Mouse (Mus musculus) lung, embryonic 16.5 days (tissue): ENCODE data around the gene Whrn. TPM values are rescaled to one million over a fixed set of nuclear protein-coding genes. Genes with fewer than 3 reads are reported as not detected.

ENCODE experiments used
- ATAC-seq: fragments of 200-750 bp; cut with Nextera tagmentation; 2 replicates; pipeline ENCODE4 v1.8.0; 2017; ENCODE audit warnings: low read depth, mild to moderate bottlenecking, moderate library complexity
- H3K27ac ChIP-seq: fragments of 300-500 bp; sonication (generic); 2 replicates; pipeline ENCODE4 v1.5.1; 2014; ENCODE audit warnings: mild to moderate bottlenecking, control low read depth, low read length
- H3K27me3 ChIP-seq: fragments of 300-500 bp; sonication (generic); 2 replicates; pipeline ENCODE4 v1.6.1; 2014; ENCODE audit warnings: low read depth, low read length, mixed read lengths; ENCODE audit not compliant: control insufficient read depth, insufficient read depth
- H3K36me3 ChIP-seq: fragments of 300-500 bp; sonication (generic); 2 replicates; pipeline ENCODE4 v1.6.1; 2014; ENCODE audit warnings: low read length; ENCODE audit not compliant: control insufficient read depth, insufficient read depth
- H3K4me1 ChIP-seq: fragments of 300-500 bp; sonication (generic); replicated peaks from 2 replicates; pipeline ENCODE4 v1.6.1; 2014; ENCODE audit warnings: low read length, mixed read lengths; ENCODE audit not compliant: control insufficient read depth, insufficient read depth
- H3K4me2 ChIP-seq: fragments of 300-500 bp; sonication (generic); 2 replicates; pipeline ENCODE4 v1.6.1; 2014; ENCODE audit warnings: low read depth, low read length, control low read depth
- H3K4me3 ChIP-seq: fragments of 300-500 bp; sonication (generic); 2 replicates; pipeline ENCODE4 v1.5.1; 2014; ENCODE audit warnings: mild to moderate bottlenecking, low read length, control low read depth
- H3K9ac ChIP-seq: fragments of 300-500 bp; sonication (generic); 2 replicates; pipeline ENCODE4 v1.6.1; 2014; ENCODE audit warnings: low read length, control low read depth
- H3K9me3 ChIP-seq: fragments of 300-500 bp; sonication (generic); 2 replicates; pipeline ENCODE4 v1.6.1; 2016; ENCODE audit warnings: low read length; ENCODE audit not compliant: control insufficient read depth
- WGBS: fragments of 180-500 bp; shearing (Covaris S2); extraction: QIAGEN DNeasy Blood & Tissue Kit; methylation state at CpG from one replicate; pipeline ENCODE4 v1.1.7; 2014; 5-methylcytosine and 5-hydroxymethylcytosine counted together
- polyA plus RNA-seq: library from polyadenylated mRNA; unstranded; fragments of >200 nt; fragmentation: Nextera tagmentation; extraction: Ambion mirVana; gene quantifications from 2 replicates; pipeline ENCODE4 v1.2.1, GENCODE M21; 2015

Whrn gene
- polyA plus RNA-seq, 1 experiment from 2014 or later: 2.6 TPM

DNA sequence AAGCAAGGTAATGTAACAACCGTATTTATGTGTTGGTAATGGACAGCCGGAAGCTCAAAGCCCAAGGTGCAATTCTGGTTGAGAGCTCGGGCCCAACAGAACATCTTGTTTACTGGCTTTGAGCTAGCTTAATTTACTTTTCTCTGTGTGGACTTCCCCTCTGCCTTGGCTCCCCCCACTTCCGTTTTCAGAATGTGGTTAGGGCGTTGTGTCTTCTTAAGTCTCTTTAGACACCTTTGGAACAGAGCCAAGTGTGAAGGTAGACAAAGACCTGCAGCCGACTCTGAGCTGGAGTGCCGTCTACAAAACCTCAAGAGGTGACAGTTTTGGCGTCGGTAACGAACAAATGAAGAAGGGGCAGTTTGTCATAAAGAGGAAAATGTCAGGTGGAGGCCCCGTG lies 110.0 kb downstream of the Whrn start:
- Histone ChIP-seq H3K9me3 (no peaks in the 10 kb centered on the region), H3K4me2 (no peak overlapping the region), H3K4me3 (no peak overlapping the region), H3K4me1 (no peaks in the 10 kb centered on the region), H3K27ac (no peak overlapping the region), H3K36me3 (peaks cover 21% of the 10 kb centered on the region), H3K27me3 (no peaks in the 10 kb centered on the region), H3K9ac (no peak overlapping the region)
- ATAC-seq: no peak
- 53% methylated on average over 11 of the region's 11 CpGs for WGBS

DNA sequence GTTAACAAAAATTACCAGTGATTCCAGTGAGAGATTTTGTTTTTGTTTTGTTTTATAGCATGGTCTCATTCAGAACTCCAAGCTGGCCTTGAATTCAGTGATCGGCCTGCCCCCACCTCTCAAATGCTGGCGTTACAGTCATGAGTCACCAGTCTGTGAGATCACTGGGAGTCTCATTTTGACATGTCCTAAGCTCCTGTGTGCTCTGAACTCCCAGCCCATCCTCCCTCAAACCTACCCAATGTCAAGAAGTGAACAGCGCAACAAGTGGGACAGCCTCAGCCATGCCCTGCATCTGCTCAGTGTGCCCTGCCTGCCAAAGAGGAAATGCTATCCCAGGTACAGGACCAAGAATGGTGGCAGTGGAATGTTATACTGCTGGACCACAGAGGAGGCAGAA lies 110.5 kb downstream of the Whrn start:
- Histone ChIP-seq H3K27ac (no peak overlapping the region), H3K36me3 (peaks cover 24% of the 10 kb centered on the region), H3K4me1 (no peaks in the 10 kb centered on the region), H3K9ac (no peak overlapping the region), H3K4me2 (no peak overlapping the region), H3K9me3 (no peaks in the 10 kb centered on the region), H3K4me3 (no peak overlapping the region), H3K27me3 (no peaks in the 10 kb centered on the region)
- ATAC-seq: no peak
- WGBS: 89% methylated on average over 3 of the region's 3 CpGs

DNA sequence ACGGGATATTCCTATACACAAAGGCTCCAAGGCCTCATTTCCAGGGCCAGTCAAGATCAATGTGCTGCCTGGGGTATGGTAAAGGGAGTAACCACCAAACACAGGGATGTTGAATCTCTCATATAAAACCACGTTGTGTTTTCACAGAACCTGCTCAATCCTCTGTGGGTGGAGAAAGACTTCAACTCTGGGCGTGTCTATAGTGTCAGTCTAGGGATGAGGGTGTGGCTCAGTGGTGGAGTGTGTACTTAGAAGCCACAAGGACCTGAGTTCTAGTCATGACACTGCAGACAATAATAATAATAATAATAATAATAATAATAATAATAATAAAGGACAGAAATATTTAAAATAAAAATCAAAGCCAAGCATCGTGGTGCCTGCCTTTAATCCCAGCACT lies 111.5 kb downstream of the Whrn start:
- H3K36me3 ChIP-seq: peaks cover 33% of the 10 kb centered on the region
- no peaks in the 10 kb centered on the region for H3K4me1 ChIP-seq
- no peak for ATAC-seq
- no peak overlapping the region for H3K4me3 ChIP-seq
- 90% methylated on average over 4 of the region's 4 CpGs for WGBS
- H3K9ac ChIP-seq: no peak overlapping the region
- H3K27me3 ChIP-seq: no peaks in the 10 kb centered on the region
- no peaks in the 10 kb centered on the region for H3K9me3 ChIP-seq
- no peak overlapping the region for H3K27ac ChIP-seq
- no peak overlapping the region for H3K4me2 ChIP-seq

DNA sequence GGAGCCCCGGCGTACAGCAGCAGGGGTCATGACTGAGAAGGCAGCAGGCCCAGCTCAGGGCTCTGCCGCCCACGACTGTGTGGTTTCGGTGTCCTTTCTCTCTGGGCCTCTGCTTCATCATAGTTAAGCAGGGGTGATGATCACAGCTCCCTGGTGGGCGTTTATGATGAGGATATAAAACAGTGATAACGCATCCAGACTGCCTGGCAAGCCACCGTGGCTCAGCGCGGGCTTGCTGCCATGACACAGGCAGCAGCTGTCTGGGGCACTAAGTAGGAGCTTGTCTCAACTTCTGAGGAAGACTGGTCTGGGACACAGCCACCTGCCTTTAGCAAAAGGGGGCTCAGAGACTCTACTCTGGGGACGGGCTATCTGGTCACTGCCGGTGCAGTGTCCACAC lies 112.3 kb downstream of the Whrn start:
- no peak overlapping the region for H3K4me2 ChIP-seq
- peaks cover 36% of the 10 kb centered on the region for H3K36me3 ChIP-seq
- no peaks in the 10 kb centered on the region for H3K27me3 ChIP-seq
- WGBS: 80% methylated on average over 12 of the region's 12 CpGs
- H3K9ac ChIP-seq: no peak overlapping the region
- no peak overlapping the region for H3K4me3 ChIP-seq
- no peak for ATAC-seq
- no peaks in the 10 kb centered on the region for H3K9me3 ChIP-seq
- no peaks in the 10 kb centered on the region for H3K4me1 ChIP-seq
- no peak overlapping the region for H3K27ac ChIP-seq

DNA sequence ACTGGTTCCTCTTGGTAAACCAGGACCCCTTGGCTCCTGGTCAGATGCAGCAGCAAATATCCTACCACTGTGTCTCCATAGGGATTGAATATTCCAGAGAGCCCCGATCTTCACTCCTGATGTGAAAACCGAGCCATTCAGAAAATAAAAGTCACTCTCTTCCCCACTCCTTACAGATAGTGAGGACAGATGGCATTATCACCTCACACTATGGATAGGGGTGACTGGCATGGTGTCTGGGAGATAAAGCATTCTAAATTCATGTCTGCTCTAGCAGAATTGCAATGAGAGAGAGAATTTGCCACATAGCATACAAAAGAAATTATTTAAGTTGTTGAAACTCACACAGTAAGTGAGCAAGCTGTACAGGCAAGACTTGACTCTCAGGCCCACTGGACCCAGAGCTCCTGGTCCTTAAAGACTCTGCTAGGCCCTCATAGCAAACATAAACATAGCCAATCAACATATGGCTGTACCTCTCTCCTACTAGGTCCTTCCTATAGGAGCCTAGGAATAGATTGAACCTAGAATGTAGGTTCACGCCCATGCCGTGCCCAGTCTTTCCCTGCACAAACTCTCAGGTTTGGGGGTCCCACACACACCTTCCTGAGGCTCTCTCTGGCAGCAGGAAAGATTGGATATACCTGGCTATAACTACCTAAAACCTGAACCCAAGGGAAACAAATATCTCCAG lies 113.0 kb downstream of the Whrn start:
- no peaks in the 10 kb centered on the region for H3K9me3 ChIP-seq
- H3K36me3 ChIP-seq: peaks cover 36% of the 10 kb centered on the region
- WGBS: 93% methylated on average over 4 of the region's 4 CpGs
- no peak overlapping the region for H3K4me3 ChIP-seq
- H3K4me2 ChIP-seq: no peak overlapping the region
- no peak for ATAC-seq
- H3K4me1 ChIP-seq: no peaks in the 10 kb centered on the region
- H3K27me3 ChIP-seq: no peaks in the 10 kb centered on the region
- H3K27ac ChIP-seq: no peak overlapping the region
- no peak overlapping the region for H3K9ac ChIP-seq

DNA sequence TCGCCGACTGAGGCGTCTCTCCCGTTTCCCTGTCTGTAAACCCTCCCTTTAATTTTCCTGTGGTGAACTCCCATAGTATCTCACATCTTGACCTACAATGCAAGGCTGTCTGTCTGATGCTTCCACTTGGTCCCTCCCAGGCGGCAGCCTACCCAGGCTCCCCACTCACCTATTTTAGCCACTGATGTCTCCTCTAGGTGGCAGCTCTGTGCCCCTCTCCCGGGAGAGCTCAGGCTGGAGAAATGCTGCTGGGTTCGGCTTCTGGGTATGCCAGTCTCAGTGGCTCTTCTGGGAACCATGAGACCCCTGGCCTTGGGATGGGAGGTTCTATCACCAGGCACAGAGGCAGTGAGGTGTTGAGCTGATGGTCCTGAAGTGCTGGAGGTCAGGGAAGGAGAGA lies 118.3 kb downstream of the Whrn start:
- no peak overlapping the region for H3K9ac ChIP-seq
- 67% methylated on average over 7 of the region's 7 CpGs for WGBS
- peaks cover 58% of the 10 kb centered on the region for H3K36me3 ChIP-seq
- H3K4me3 ChIP-seq: no peak overlapping the region
- H3K4me1 ChIP-seq: no peaks in the 10 kb centered on the region
- H3K27ac ChIP-seq: no peak overlapping the region
- ATAC-seq: no peak
- H3K9me3 ChIP-seq: no peaks in the 10 kb centered on the region
- H3K4me2 ChIP-seq: no peak overlapping the region
- H3K27me3 ChIP-seq: no peaks in the 10 kb centered on the region

DNA sequence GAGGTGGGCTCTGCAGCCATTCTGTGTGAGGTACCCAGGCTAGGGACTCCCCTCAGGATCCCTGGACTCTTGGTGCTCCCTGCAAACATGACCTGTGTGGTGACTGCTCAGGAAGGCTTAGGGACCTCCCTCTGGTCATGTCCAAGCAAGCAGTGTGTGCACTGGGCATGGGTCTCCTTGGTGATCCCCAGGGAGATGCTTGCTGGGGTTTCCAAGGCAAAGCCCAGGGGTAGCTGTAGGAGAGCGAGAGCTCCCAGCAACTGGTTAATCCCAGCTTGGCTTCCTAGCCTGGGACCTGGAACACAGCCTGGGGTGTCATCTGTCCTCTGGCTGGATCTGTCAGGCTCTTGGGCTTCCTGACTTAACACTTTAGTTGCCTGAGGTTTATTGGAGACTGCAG lies 120.4 kb downstream of the Whrn start:
- 50% methylated on average over 1 of the region's 1 CpGs for WGBS
- Histone ChIP-seq H3K36me3 (peaks cover 48% of the 10 kb centered on the region), H3K4me2 (no peak overlapping the region), H3K9ac (0 out of 2 replicates have a peak overlapping the region, but pooled peaks have one; percentile 5), H3K4me3 (no peak overlapping the region), H3K27ac (no peak overlapping the region), H3K9me3 (no peaks in the 10 kb centered on the region), H3K4me1 (no peaks in the 10 kb centered on the region), H3K27me3 (no peaks in the 10 kb centered on the region)
- ATAC-seq: peak; percentile 25; the same call in 1 of the 2 replicates

DNA sequence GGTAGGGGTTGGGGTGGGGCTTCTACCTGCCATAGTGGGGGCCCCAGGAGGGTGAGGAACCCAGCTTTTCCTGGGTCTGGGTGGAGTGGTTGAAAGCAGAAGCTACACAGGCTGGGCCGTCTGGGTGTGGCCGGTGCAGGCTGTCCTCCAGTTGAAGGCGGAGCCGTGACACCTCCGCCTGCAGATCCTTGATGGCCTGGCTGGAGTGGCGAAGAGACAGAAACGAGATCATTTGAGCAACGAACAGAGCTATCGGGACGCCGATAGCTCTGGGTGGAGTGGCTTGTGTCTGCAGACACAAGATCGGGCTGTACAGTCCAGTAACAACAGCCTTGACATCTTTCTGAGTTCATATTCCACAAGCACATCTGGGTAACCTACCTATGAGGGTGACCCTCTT lies 121.5 kb downstream of the Whrn start:
- no peak overlapping the region for H3K4me3 ChIP-seq
- H3K27ac ChIP-seq: no peak overlapping the region
- ATAC-seq: no peak

DNA sequence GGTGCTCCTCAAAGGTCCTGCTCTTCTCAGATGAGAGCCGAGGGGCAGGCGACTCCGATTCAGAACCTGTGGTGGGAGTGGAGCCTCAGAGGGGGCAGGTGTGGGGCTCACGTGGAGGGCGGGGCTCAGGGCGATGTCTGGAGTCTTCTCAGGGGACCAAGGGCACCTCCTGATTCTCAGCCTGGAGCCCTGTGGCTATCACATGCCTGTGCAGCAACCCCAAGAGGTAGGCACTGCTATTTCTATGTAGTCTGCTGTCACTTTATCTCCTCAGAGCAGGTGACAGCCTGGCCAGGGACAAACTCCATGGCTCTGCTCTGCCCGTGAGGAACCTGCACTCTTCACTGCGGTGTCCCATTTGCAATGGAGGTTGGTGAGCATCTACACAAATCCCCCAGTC lies 122.4 kb downstream of the Whrn start:
- WGBS: 89% methylated on average over 8 of the region's 8 CpGs
- H3K4me1 ChIP-seq: no peaks in the 10 kb centered on the region
- no peaks in the 10 kb centered on the region for H3K27me3 ChIP-seq
- H3K9me3 ChIP-seq: no peaks in the 10 kb centered on the region
- H3K4me3 ChIP-seq: no peak overlapping the region
- no peak overlapping the region for H3K27ac ChIP-seq
- ATAC-seq: no peak
- no peak overlapping the region for H3K4me2 ChIP-seq
- no peak overlapping the region for H3K9ac ChIP-seq
- H3K36me3 ChIP-seq: peaks cover 48% of the 10 kb centered on the region

More for the DNA sequence above, 121.5 kb downstream of the Whrn start:
- no peak overlapping the region for H3K9ac ChIP-seq
- H3K4me2 ChIP-seq: no peak overlapping the region
- H3K4me1 ChIP-seq: no peaks in the 10 kb centered on the region
- no peaks in the 10 kb centered on the region for H3K9me3 ChIP-seq
- 82% methylated on average over 12 of the region's 12 CpGs for WGBS
- H3K27me3 ChIP-seq: no peaks in the 10 kb centered on the region
- H3K36me3 ChIP-seq: peaks cover 47% of the 10 kb centered on the region

DNA sequence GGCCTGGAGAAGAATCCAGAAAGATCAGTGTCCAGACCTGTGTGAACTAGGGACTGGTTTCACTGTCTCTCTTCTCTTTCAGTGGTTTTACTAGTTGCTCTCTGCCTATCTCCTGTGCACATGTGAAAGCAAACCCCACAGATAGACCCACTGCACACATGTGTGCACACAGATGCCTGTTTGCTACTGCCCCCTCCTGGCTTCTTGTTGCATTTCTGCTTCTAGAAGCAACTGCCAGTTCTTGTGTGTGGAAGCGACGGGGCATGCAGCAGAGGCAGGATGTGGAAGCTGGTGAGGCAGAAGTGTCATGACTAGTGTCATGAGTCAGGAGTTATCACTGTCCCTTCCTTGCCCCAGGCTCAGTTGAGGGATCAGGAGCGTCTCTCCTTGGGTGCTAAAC lies 123.9 kb downstream of the Whrn start:
- Histone ChIP-seq H3K27me3 (no peaks in the 10 kb centered on the region), H3K27ac (no peak overlapping the region), H3K9ac (no peak overlapping the region), H3K4me3 (no peak overlapping the region), H3K4me2 (no peak overlapping the region), H3K36me3 (peaks cover 48% of the 10 kb centered on the region), H3K9me3 (no peaks in the 10 kb centered on the region), H3K4me1 (no peaks in the 10 kb centered on the region)
- 58% methylated on average over 3 of the region's 3 CpGs for WGBS
- ATAC-seq: no peak
